28 mouse cellular contexts compared by ENCODE assay signal in the genomic region with DNA sequence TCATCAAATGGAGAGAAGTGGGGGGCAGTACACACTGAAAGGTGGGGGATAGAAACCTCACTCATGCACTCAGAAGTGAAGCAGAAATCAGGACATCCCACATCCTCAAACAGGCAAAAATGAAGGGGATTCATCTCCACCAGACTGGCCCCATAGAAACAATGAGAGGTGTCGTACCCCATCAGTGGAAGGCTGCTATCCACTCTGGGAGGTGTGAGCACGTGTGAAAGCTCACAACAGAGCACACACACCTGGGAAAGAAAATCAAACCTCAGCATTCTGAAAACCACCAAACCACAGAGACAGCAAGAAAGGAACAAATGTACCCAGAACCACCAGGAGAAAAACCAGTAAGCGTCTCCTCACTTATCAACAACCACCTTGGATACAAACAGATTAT.
"Had no signal": no experiment of that assay in that cellular context is flagged by ENCODE, and none has a peak within 500 bp of the region (broad histone marks: within the 10 kb centered on the region; RNA-seq: fewer than 3 reads in every experiment).

No protein-coding gene starts in this region.

- H3K27ac ChIP-seq: embryonic facial prominence, embryonic 10.5 days; embryonic facial prominence, embryonic 12.5 days; embryonic facial prominence, embryonic 13.5 days; embryonic facial prominence, embryonic 15.5 days; forebrain, embryonic 10.5 days; forebrain, embryonic 12.5 days; forebrain, embryonic 13.5 days; forebrain, embryonic 15.5 days; gastrocnemius, adult 2 months; heart, adult 2 months had no signal

- H3K4me3 ChIP-seq: embryonic facial prominence, embryonic 10.5 days; embryonic facial prominence, embryonic 12.5 days; embryonic facial prominence, embryonic 13.5 days; embryonic facial prominence, embryonic 15.5 days; erythroblast, embryonic 14.5 days; forebrain, embryonic 10.5 days; forebrain, embryonic 12.5 days; forebrain, embryonic 13.5 days; forebrain, embryonic 15.5 days; gastrocnemius, adult 2 months; heart, adult 2 months had no signal

- DNase-seq: cerebellum, adult 8-10 months; cerebellum, adult 9-10 months; cerebellum, adult 9-11 months; cerebellum, postnatal 10 days; cerebellum, postnatal 14 days; cerebellum, postnatal 25 days; cerebellum, postnatal 36 days; embryo, embryonic 11 days; forebrain, postnatal 0 days; gastrocnemius, adult 2 months; gastrocnemius, postnatal 10 days; gastrocnemius, postnatal 14 days; gastrocnemius, postnatal 25 days; gastrocnemius, postnatal 36 days; heart, adult 11 months; heart, adult 18-20 months; heart, adult 2 months had no signal

- H3K27me3 ChIP-seq: embryonic facial prominence, embryonic 12.5 days; embryonic facial prominence, embryonic 13.5 days; embryonic facial prominence, embryonic 15.5 days; forebrain, embryonic 12.5 days; forebrain, embryonic 13.5 days; forebrain, embryonic 15.5 days had no signal

- H3K36me3 ChIP-seq: embryonic facial prominence, embryonic 10.5 days; embryonic facial prominence, embryonic 12.5 days; embryonic facial prominence, embryonic 13.5 days; embryonic facial prominence, embryonic 15.5 days; forebrain, embryonic 10.5 days; forebrain, embryonic 12.5 days; forebrain, embryonic 15.5 days had no signal

- H3K9me3 ChIP-seq: embryonic facial prominence, embryonic 10.5 days; embryonic facial prominence, embryonic 12.5 days; embryonic facial prominence, embryonic 13.5 days; embryonic facial prominence, embryonic 15.5 days; forebrain, embryonic 10.5 days; forebrain, embryonic 12.5 days; forebrain, embryonic 15.5 days had no signal

- H3K9ac ChIP-seq: embryonic facial prominence, embryonic 12.5 days; embryonic facial prominence, embryonic 13.5 days; embryonic facial prominence, embryonic 15.5 days; forebrain, embryonic 12.5 days; forebrain, embryonic 13.5 days; forebrain, embryonic 15.5 days; forebrain, postnatal 0 days had no signal

- H3K4me2 ChIP-seq: embryonic facial prominence, embryonic 12.5 days; embryonic facial prominence, embryonic 13.5 days; embryonic facial prominence, embryonic 15.5 days; forebrain, embryonic 12.5 days; forebrain, embryonic 13.5 days; forebrain, embryonic 15.5 days had no signal

- ATAC-seq: forebrain, embryonic 13.5 days; forebrain, embryonic 14.5 days; forebrain, embryonic 15.5 days; forebrain, embryonic 16.5 days; forebrain, postnatal 0 days had no signal

- H3K4me1 ChIP-seq: embryonic facial prominence, embryonic 10.5 days; embryonic facial prominence, embryonic 12.5 days; embryonic facial prominence, embryonic 13.5 days; embryonic facial prominence, embryonic 15.5 days; forebrain, embryonic 10.5 days; forebrain, embryonic 12.5 days; forebrain, embryonic 13.5 days; forebrain, embryonic 15.5 days had no signal
